Mouse (Mus musculus) frontal cortex, postnatal 36 days (tissue): ENCODE results near the gene Olfr763.
"Not testable (repeated sequence)": the region's sequence is repeated elsewhere in the genome, so short reads cannot be mapped to it uniquely, and the experiment has no call there.

ENCODE experiments used
- DNase-seq, 2 experiments: peaks; one replicate each; pipeline ENCODE4 v3.0.0; 2022; ENCODE audit warnings: low spot score in 2 of 2

The Olfr763 gene

GRCm38 (mm10) chr10:129010288-129010841 is at the start of gene Olfr763:
Olfr763 (plus strand) TSS chr10:129010791.
- no peak for DNase-seq

- no peak for DNase-seq
These were observed 45.6 kb upstream of the Olfr763 start for GRCm38 (mm10) chr10:128964961-128965360.

GRCm38 (mm10) chr10:128965871-128966270 is 44.7 kb upstream of the Olfr763 start:
- no peak for DNase-seq

- DNase-seq, result no peak
These were observed 42.2 kb upstream of the Olfr763 start for GRCm38 (mm10) chr10:128968341-128968749.

- no peak for DNase-seq
These were observed 39.8 kb upstream of the Olfr763 start for GRCm38 (mm10) chr10:128970740-128971250.

GRCm38 (mm10) chr10:128972841-128973240 is 37.8 kb upstream of the Olfr763 start:
- DNase-seq, result no peak

GRCm38 (mm10) chr10:128976395-128976794 is 34.2 kb upstream of the Olfr763 start:
- DNase-seq, result no peak

- peak; percentile 44 to 72 for DNase-seq
These were observed 33.0 kb upstream of the Olfr763 start for GRCm38 (mm10) chr10:128977522-128978114.

GRCm38 (mm10) chr10:128980644-128981365 is 29.8 kb upstream of the Olfr763 start:
- no peak for DNase-seq

GRCm38 (mm10) chr10:128989131-128989530 is 21.5 kb upstream of the Olfr763 start, which contains the start of gene Olfr9:
Olfr9 (plus strand) TSS chr10:128989431.
- not testable (repeated sequence) for DNase-seq

GRCm38 (mm10) chr10:128990129-128990850 is 20.3 kb upstream of the Olfr763 start:
- not testable (repeated sequence) for DNase-seq

- DNase-seq, result no peak
These were observed 19.6 kb upstream of the Olfr763 start for GRCm38 (mm10) chr10:128990994-128991393.

GRCm38 (mm10) chr10:128995796-128996195 is 14.8 kb upstream of the Olfr763 start:
- no peak for DNase-seq

GRCm38 (mm10) chr10:128996523-128997040 is 14.0 kb upstream of the Olfr763 start:
- no peak for DNase-seq

GRCm38 (mm10) chr10:129004032-129004920 is 6.3 kb upstream of the Olfr763 start:
- DNase-seq, result no peak

GRCm38 (mm10) chr10:129011511-129011910 is 920 bp downstream of the Olfr763 start:
- not testable (repeated sequence) for DNase-seq

- no peak for DNase-seq
These were observed 3.9 kb downstream of the Olfr763 start for GRCm38 (mm10) chr10:129014477-129014876.

- no peak for DNase-seq
These were observed 12.7 kb downstream of the Olfr763 start for GRCm38 (mm10) chr10:129023319-129023718.

GRCm38 (mm10) chr10:129026018-129026662 is 15.5 kb downstream of the Olfr763 start:
- DNase-seq, result peak; percentile 36 to 47

GRCm38 (mm10) chr10:129028343-129028742 is 17.8 kb downstream of the Olfr763 start:
- DNase-seq, result no peak
